Mouse (Mus musculus) midbrain, embryonic 16.5 days (tissue): ENCODE results near the gene AA986860. TPM values are rescaled to one million over a fixed set of nuclear protein-coding genes. Genes with fewer than 3 reads are reported as not detected.

ENCODE experiments used
- ATAC-seq: fragments of 200-750 bp; cut with Nextera tagmentation; 2 replicates; pipeline ENCODE4 v1.8.0; 2017; ENCODE audit warnings: moderate TSS enrichment
- H3K27ac ChIP-seq: fragments of 300-500 bp; sonication (generic); 2 replicates; pipeline ENCODE4 v1.5.1; 2014; ENCODE audit warnings: mild to moderate bottlenecking, low read length, mixed read lengths
- H3K27me3 ChIP-seq: fragments of 300-500 bp; sonication (generic); 2 replicates; pipeline ENCODE4 v1.6.1; 2014; ENCODE audit warnings: low read depth, low read length, mixed read lengths; ENCODE audit not compliant: control insufficient read depth, insufficient read depth
- H3K36me3 ChIP-seq: fragments of 300-500 bp; sonication (generic); 2 replicates; pipeline ENCODE4 v1.6.1; 2014; ENCODE audit warnings: mild to moderate bottlenecking, low read length, moderate library complexity, mixed read lengths; ENCODE audit not compliant: control insufficient read depth, insufficient read depth
- H3K4me1 ChIP-seq: fragments of 300-500 bp; sonication (generic); 2 replicates; pipeline ENCODE4 v1.6.1; 2014; ENCODE audit warnings: mild to moderate bottlenecking, low read length, mixed read lengths; ENCODE audit not compliant: control insufficient read depth, insufficient read depth
- H3K4me2 ChIP-seq: fragments of 300-500 bp; sonication (generic); 2 replicates; pipeline ENCODE4 v1.6.1; 2014; ENCODE audit warnings: mild to moderate bottlenecking, low read length, mixed read lengths
- H3K4me3 ChIP-seq: fragments of 300-500 bp; sonication (generic); 2 replicates; pipeline ENCODE4 v1.5.1; 2014; ENCODE audit warnings: low read depth, mild to moderate bottlenecking, low read length, moderate library complexity, mixed read lengths
- H3K9ac ChIP-seq: fragments of 300-500 bp; sonication (generic); 2 replicates; pipeline ENCODE4 v1.6.1; 2014; ENCODE audit warnings: low read depth, low read length, mixed read lengths
- H3K9me3 ChIP-seq: fragments of 300-500 bp; sonication (generic); replicated peaks from 2 replicates; pipeline ENCODE4 v1.6.1; 2014; ENCODE audit warnings: mild to moderate bottlenecking, low read length, mixed read lengths; ENCODE audit not compliant: control insufficient read depth, poor library complexity, severe bottlenecking
- WGBS: fragments of 180-500 bp; shearing (Covaris S2); extraction: QIAGEN DNeasy Blood & Tissue Kit; methylation state at CpG from one replicate; pipeline ENCODE4 v1.1.7; 2014; 5-methylcytosine and 5-hydroxymethylcytosine counted together
- polyA plus RNA-seq: library from polyadenylated mRNA; unstranded; fragments of >200 nt; fragmentation: Nextera tagmentation; extraction: Ambion mirVana; gene quantifications from 2 replicates; pipeline ENCODE4 v1.2.1, GENCODE M21; 2015

The AA986860 gene
- polyA plus RNA-seq, 1 experiment from 2014 or later, result 0.38 TPM

DNA sequence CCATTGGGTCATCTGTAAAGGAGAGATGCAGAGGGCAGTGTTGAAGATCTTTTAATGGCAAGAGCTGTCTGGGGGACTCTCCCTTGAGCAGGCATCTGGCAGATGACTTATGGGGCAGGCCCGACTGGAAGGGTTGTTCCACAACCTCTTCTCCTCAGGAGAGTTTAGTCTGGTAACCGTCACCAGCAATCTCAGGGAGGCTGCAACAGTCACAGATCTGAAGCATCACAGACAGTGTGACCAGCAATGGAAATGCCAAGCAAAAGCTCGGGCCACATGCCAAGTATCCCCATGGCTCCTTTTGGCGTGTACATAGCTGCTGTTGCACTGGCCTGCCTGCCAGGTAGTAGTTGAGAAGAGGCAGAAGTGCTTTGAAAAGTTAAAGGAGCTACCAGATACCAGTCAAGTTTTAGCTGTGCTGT is 8.5 kb downstream of the AA986860 start:
- Histone ChIP-seq H3K27ac (no peak overlapping the region), H3K9me3 (no peaks in the 10 kb centered on the region), H3K4me3 (no peak overlapping the region), H3K36me3 (no peaks in the 10 kb centered on the region), H3K4me1 (no peaks in the 10 kb centered on the region), H3K27me3 (no peaks in the 10 kb centered on the region), H3K4me2 (no peak overlapping the region), H3K9ac (no peak overlapping the region)
- 72% methylated on average over 4 of the region's 4 CpGs for WGBS
- no peak for ATAC-seq

GRCm38 (mm10) chr1:130740781-130741720 is 9.3 kb downstream of the AA986860 start:
- Histone ChIP-seq H3K4me2 (no peak overlapping the region), H3K9me3 (no peaks in the 10 kb centered on the region), H3K27me3 (no peaks in the 10 kb centered on the region), H3K9ac (no peak overlapping the region), H3K36me3 (no peaks in the 10 kb centered on the region), H3K4me1 (no peaks in the 10 kb centered on the region), H3K4me3 (no peak overlapping the region), H3K27ac (no peak overlapping the region)
- WGBS, result 54% methylated on average over 15 of the region's 15 CpGs
- no peak for ATAC-seq

DNA sequence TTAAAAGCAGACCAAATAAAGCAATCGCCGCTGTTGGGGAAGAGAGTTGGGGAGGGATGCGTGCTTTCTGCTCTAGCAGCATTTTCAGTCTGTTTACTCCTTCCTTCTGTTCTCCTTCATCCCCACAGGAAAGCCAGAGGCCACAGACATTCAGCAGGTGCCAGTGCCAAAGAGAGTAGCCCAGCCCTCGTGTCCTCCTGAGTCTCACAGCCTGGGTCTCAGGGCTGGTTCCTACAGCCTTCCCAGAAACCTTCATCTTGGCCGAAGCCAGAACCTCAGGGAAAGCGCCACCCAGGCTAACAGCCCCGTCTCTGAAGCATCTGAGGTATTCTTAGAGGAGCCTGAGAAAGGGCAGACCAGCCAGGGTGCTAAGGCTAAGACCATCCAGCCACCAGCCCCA is 10.4 kb downstream of the AA986860 start:
- H3K27ac ChIP-seq, result no peak overlapping the region
- WGBS, result 88% methylated on average over 7 of the region's 7 CpGs
- no peaks in the 10 kb centered on the region for H3K9me3 ChIP-seq
- no peak overlapping the region for H3K9ac ChIP-seq
- no peak for ATAC-seq
- no peak overlapping the region for H3K4me2 ChIP-seq
- no peak overlapping the region for H3K4me3 ChIP-seq
- H3K36me3 ChIP-seq, result no peaks in the 10 kb centered on the region
- H3K27me3 ChIP-seq, result no peaks in the 10 kb centered on the region
- no peaks in the 10 kb centered on the region for H3K4me1 ChIP-seq

- Histone ChIP-seq H3K9ac (no peak overlapping the region), H3K27ac (no peak overlapping the region), H3K4me3 (no peak overlapping the region), H3K27me3 (no peaks in the 10 kb centered on the region), H3K9me3 (no peaks in the 10 kb centered on the region), H3K36me3 (no peaks in the 10 kb centered on the region), H3K4me2 (no peak overlapping the region), H3K4me1 (no peaks in the 10 kb centered on the region)
- WGBS, result 93% methylated on average over 1 of the region's 1 CpGs
- ATAC-seq, result no peak
These were observed 12.0 kb downstream of the AA986860 start for GRCm38 (mm10) chr1:130743775-130744174.

DNA sequence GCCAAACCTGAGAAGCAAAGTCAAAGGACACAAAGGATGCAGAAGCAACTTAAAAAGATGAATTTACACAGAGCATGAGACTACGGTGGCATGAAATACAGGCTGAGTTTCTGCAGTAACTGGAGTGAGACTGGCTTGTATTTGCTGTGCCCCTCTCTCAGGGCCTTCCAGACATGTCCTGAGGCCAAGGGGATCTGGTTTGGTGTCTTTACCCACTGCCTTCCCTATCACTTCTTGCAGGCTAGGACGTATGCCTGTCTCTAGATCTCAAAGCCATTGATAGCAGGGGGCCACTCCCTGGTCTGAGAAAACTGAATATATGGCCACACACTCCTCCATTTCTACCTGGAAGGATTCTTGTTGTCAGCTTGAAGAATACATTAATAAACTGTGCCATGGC is 12.4 kb downstream of the AA986860 start:
- Histone ChIP-seq H3K4me1 (no peaks in the 10 kb centered on the region), H3K4me2 (no peak overlapping the region), H3K36me3 (no peaks in the 10 kb centered on the region), H3K9ac (no peak overlapping the region), H3K27me3 (no peaks in the 10 kb centered on the region), H3K9me3 (no peaks in the 10 kb centered on the region), H3K27ac (no peak overlapping the region), H3K4me3 (no peak overlapping the region)
- no peak for ATAC-seq
- WGBS, result 89% methylated on average over 2 of the region's 2 CpGs

- no peaks in the 10 kb centered on the region for H3K9me3 ChIP-seq
- no peaks in the 10 kb centered on the region for H3K36me3 ChIP-seq
- WGBS, result 87% methylated on average over 5 of the region's 5 CpGs
- H3K27me3 ChIP-seq, result no peaks in the 10 kb centered on the region
- H3K27ac ChIP-seq, result no peak overlapping the region
- ATAC-seq, result no peak
- no peak overlapping the region for H3K4me3 ChIP-seq
- H3K4me2 ChIP-seq, result no peak overlapping the region
- no peak overlapping the region for H3K9ac ChIP-seq
- H3K4me1 ChIP-seq, result no peaks in the 10 kb centered on the region
These were observed 13.2 kb downstream of the AA986860 start for GRCm38 (mm10) chr1:130744961-130745360.

DNA sequence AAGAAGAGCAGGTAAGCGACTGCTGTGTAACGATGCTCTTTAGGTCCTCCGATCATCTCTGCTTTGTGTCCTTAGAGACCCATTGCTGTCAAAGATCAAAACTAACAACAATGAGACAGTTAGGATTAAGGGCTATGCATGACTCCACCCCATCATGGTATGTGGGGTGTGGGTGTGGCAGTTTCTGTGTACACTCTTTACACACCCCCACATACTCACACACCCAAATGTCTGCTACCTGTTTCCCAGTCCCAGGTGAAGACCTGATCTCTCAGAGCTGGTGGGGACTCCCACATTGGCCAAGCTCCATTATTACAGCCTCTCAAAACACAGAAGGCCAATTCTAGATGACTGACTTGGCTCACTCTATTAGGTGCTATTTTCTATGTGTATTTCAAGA is 13.8 kb downstream of the AA986860 start:
- no peak overlapping the region for H3K9ac ChIP-seq
- H3K4me1 ChIP-seq, result no peaks in the 10 kb centered on the region
- H3K36me3 ChIP-seq, result no peaks in the 10 kb centered on the region
- H3K27ac ChIP-seq, result no peak overlapping the region
- 92% methylated on average over 3 of the region's 3 CpGs for WGBS
- no peak overlapping the region for H3K4me2 ChIP-seq
- H3K27me3 ChIP-seq, result no peaks in the 10 kb centered on the region
- no peaks in the 10 kb centered on the region for H3K9me3 ChIP-seq
- H3K4me3 ChIP-seq, result no peak overlapping the region
- ATAC-seq, result no peak

DNA sequence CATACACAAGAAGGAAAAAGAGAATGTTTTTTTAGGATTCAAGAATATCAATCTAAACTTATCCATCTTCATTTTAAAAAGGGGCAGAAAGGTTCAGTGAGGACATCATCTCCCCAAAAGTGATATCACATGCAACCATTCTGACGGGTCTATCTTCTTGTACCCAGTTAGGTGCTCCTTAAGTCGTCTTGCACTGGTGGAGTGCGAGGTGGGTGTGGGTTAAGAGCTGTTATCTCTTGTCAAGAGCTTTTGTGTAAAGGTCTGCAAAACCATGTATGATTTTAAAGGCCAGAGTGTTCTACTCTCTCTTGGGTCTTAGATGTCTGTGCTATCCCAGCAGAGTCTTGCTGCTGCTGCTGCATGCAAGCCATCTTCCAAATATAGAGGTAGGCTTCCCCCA is 15.0 kb downstream of the AA986860 start:
- no peaks in the 10 kb centered on the region for H3K36me3 ChIP-seq
- H3K27me3 ChIP-seq, result no peaks in the 10 kb centered on the region
- H3K9ac ChIP-seq, result no peak overlapping the region
- WGBS, result 90% methylated on average over 3 of the region's 3 CpGs
- H3K9me3 ChIP-seq, result no peaks in the 10 kb centered on the region
- H3K4me3 ChIP-seq, result no peak overlapping the region
- no peak for ATAC-seq
- no peak overlapping the region for H3K4me2 ChIP-seq
- H3K27ac ChIP-seq, result no peak overlapping the region
- H3K4me1 ChIP-seq, result no peaks in the 10 kb centered on the region

GRCm38 (mm10) chr1:130759689-130760088 is 27.9 kb downstream of the AA986860 start:
- H3K27me3 ChIP-seq, result no peaks in the 10 kb centered on the region
- H3K9me3 ChIP-seq, result no peaks in the 10 kb centered on the region
- ATAC-seq, result no peak
- H3K4me2 ChIP-seq, result no peak overlapping the region
- H3K4me1 ChIP-seq, result no peaks in the 10 kb centered on the region
- no peak overlapping the region for H3K9ac ChIP-seq
- no peak overlapping the region for H3K27ac ChIP-seq
- WGBS, result 87% methylated on average over 9 of the region's 9 CpGs
- H3K4me3 ChIP-seq, result no peak overlapping the region
- no peaks in the 10 kb centered on the region for H3K36me3 ChIP-seq
